Mouse (Mus musculus): Measurements from ENCODE around the gene Adcy6. TPM values are rescaled to one million over a fixed set of nuclear protein-coding genes. Genes with fewer than 3 reads are reported as not detected.

Adcy6 gene
- total and polyA plus RNA-seq, 3 experiments: 0.06 to 1.5 TPM; not detected in 1

GRCm38 (mm10) chr15:98623361-98623821 lies 13.5 kb upstream of the Adcy6 start:
- Histone ChIP-seq H3K27me3 (replicated peaks) (peaks cover 85% of the 10 kb centered on the region), H3K4me3 (replicated peaks in 1 of 3; ENCODE audit: low read depth in 2 of 3, low read length in 2 of 3, poor library complexity in 1 of 3) (no peak overlapping the region), H3K4me1 (ENCODE audit: control insufficient read depth in 1 of 2, insufficient read depth in 2 of 2) (0 out of 4 replicates have a peak, but pooled peaks cover 0 to 2% of the 10 kb centered on the region in 2 experiments), H3K79me2 (replicated peaks; ENCODE audit: control insufficient read depth, extremely low read depth, insufficient read depth, poor library complexity, severe bottlenecking) (no peaks in the 10 kb centered on the region; the same call in 1 of the 2 replicates), H3K36me3 (replicated peaks in 1 of 2; ENCODE audit: control insufficient read depth in 1 of 2, insufficient read depth in 1 of 2, low read length in 1 of 2) (no peaks in the 10 kb centered on the region), H3K4me2 (ENCODE audit: insufficient read depth, low read depth, poor library complexity, severe bottlenecking) (no peak overlapping the region), H3K27ac (ENCODE audit: insufficient read depth, low read depth) (no peak overlapping the region), H3K9ac (ENCODE audit: insufficient read depth, low read depth) (no peak overlapping the region), H3K9me3 (replicated peaks; ENCODE audit: low read length) (peaks cover 18% of the 10 kb centered on the region)
- in situ Hi-C loops (cut with MboI; ENCODE audit: low pct_ligation_motif_present, low pct_unique_long_range_greater_than_20kb, low sequenced_read_pairs) (no loop called here), dilution Hi-C loops (cut with MboI; ENCODE audit: extremely low pct_ligation_motif_present, extremely low pct_unique_long_range_greater_than_20kb, low sequenced_read_pairs) (no loop called here)
- no peak for DNase-seq (ENCODE audit: extremely low read depth)
- TF ChIP-seq TBP (conservative IDR thresholded peaks at IDR 0.05; ENCODE audit: low read depth, low read length) (no peak), NELFE (IDR thresholded peaks at IDR 0.05; ENCODE audit: low read depth, low read length) (no peak), KAT2A (IDR thresholded peaks at IDR 0.05; ENCODE audit: insufficient replicate concordance, low read length) (no peak), E2F4 (IDR thresholded peaks at IDR 0.05; ENCODE audit: insufficient replicate concordance, low read depth, low read length) (no peak), NRF1 (IDR thresholded peaks at IDR 0.05; ENCODE audit: low read depth, low read length) (no peak), PAX5 (IDR thresholded peaks at IDR 0.05; ENCODE audit: low read length) (no peak), MAZ (IDR thresholded peaks at IDR 0.05; ENCODE audit: low read depth, low read length) (no peak), ZC3H11A (IDR thresholded peaks at IDR 0.05; ENCODE audit: low read depth, low read length) (no peak), SIN3A (IDR thresholded peaks at IDR 0.05; ENCODE audit: low read length) (no peak), EP300 (IDR thresholded peaks at IDR 0.05; ENCODE audit: low read length) (no peak), MAX (IDR thresholded peaks at IDR 0.05; ENCODE audit: low read length) (no peak), ETS1 (conservative IDR thresholded peaks at IDR 0.05; ENCODE audit: low read depth, low read length) (no peak)

DNA sequence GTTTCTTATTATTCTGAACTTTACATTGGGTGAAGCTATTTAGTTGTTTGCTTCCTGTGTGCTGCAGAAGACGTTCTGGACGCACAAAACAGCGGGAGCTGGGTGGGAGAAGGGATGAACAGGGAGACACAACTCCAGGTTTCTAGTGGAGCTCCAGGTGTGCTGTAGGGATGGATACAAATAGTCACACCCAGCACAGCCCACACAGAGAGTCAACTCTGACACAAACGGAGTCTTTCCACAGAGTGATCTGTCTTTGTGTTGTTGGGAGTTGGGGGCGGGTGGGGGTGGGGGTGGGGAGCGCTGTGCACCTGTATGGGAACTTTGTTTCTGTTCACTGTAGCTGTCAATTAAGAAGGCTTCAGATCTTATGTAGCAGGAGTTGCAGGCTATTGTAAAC lies 12.8 kb upstream of the Adcy6 start:
- no peak overlapping the region for H3K27ac ChIP-seq (ENCODE audit: insufficient read depth, low read depth)

More for the DNA sequence above, 12.8 kb upstream of the Adcy6 start:
- no peaks in the 10 kb centered on the region for H3K36me3 ChIP-seq (replicated peaks in 1 of 2; ENCODE audit: control insufficient read depth in 1 of 2, insufficient read depth in 1 of 2, low read length in 1 of 2)
- H3K9ac ChIP-seq (ENCODE audit: insufficient read depth, low read depth): no peak overlapping the region
- no peak overlapping the region for H3K4me3 ChIP-seq (replicated peaks in 1 of 3; ENCODE audit: low read depth in 2 of 3, low read length in 2 of 3, poor library complexity in 1 of 3)
- H3K4me2 ChIP-seq (ENCODE audit: insufficient read depth, low read depth, poor library complexity, severe bottlenecking): no peak overlapping the region
- TF ChIP-seq SMC3 (IDR thresholded peaks at IDR 0.05; ENCODE audit: low read depth, low read length) (no peak), USF1 (IDR thresholded peaks at IDR 0.05; ENCODE audit: low read depth, low read length) (no peak), MXI1 (IDR thresholded peaks at IDR 0.05; ENCODE audit: low read depth, low read length) (no peak), MAFK (IDR thresholded peaks at IDR 0.05; ENCODE audit: insufficient replicate concordance, low read length) (no peak), JUND (conservative IDR thresholded peaks at IDR 0.05; ENCODE audit: low read depth, low read length) (no peak), ZKSCAN1 (IDR thresholded peaks at IDR 0.05; ENCODE audit: borderline replicate concordance, low read depth, low read length) (no peak), ETS1 (conservative IDR thresholded peaks at IDR 0.05; ENCODE audit: low read depth, low read length) (no peak), NRF1 (IDR thresholded peaks at IDR 0.05; ENCODE audit: low read depth, low read length) (no peak), JUN (IDR thresholded peaks at IDR 0.05; ENCODE audit: insufficient read depth, low read depth, low read length) (no peak), RCOR1 (conservative IDR thresholded peaks at IDR 0.05; ENCODE audit: low read depth, low read length) (no peak), MYC (IDR thresholded peaks at IDR 0.05; ENCODE audit: low read depth, low read length) (no peak), POLR2A (IDR thresholded peaks at IDR 0.05; ENCODE audit: low read depth, low read length) (no peak), ZC3H11A (IDR thresholded peaks at IDR 0.05; ENCODE audit: low read depth, low read length) (no peak)
- 0 out of 4 replicates have a peak, but pooled peaks cover 0 to 2% of the 10 kb centered on the region in 2 experiments for H3K4me1 ChIP-seq (ENCODE audit: control insufficient read depth in 1 of 2, insufficient read depth in 2 of 2)
- H3K27me3 ChIP-seq (replicated peaks): peaks cover 83% of the 10 kb centered on the region
- H3K9me3 ChIP-seq (replicated peaks; ENCODE audit: low read length): peaks cover 22% of the 10 kb centered on the region
- no peaks in the 10 kb centered on the region; the same call in 1 of the 2 replicates for H3K79me2 ChIP-seq (replicated peaks; ENCODE audit: control insufficient read depth, extremely low read depth, insufficient read depth, poor library complexity, severe bottlenecking)
- in situ Hi-C loops (cut with MboI; ENCODE audit: low pct_ligation_motif_present, low pct_unique_long_range_greater_than_20kb, low sequenced_read_pairs): no loop called here
- dilution Hi-C loops (cut with MboI; ENCODE audit: extremely low pct_ligation_motif_present, extremely low pct_unique_long_range_greater_than_20kb, low sequenced_read_pairs): no loop called here
- no peak for DNase-seq (ENCODE audit: extremely low read depth)

Measured in CH12.LX (cell line).